Mouse (Mus musculus): ENCODE measurements at regions not wholly inside any gene's neighbourhood (a gene's known extent, or its start where the extent isn't known, plus 50 kb on each side); places are given as distances from the start of the nearest gene placed in this dataset.
A peak's percentile ranks its signal among the peaks of the same experiment; 100 is the strongest.
"Not testable (repeated sequence)": the region's sequence is repeated elsewhere in the genome, so short reads cannot be mapped to it uniquely, and the experiment has no call there.

DNA sequence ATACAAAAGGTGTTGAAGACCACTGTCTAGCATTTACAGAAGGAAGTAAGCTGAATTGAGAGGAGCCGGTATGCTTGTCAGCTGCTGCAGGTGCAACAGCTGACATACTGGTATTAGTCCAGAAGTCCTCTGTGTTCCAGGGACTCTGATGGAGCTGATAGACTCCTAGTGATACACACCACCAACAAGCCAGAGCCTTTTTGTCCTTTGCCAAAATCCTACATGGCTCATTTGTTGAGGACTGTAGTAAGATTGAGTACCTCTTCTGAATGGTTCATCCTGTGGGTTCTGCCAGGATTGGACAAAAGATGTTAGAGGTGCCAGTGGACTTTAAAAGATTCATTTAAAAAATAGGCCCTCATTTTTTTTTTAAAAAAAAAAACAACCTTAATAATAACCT is 129.4 kb upstream of the Tmem185a start:
- H3K4me1 ChIP-seq (ENCODE audit: insufficient read depth) = no peaks in the 10 kb centered on the region
- no peak for TF ChIP-seq CTCF (IDR thresholded peaks at IDR 0.05; ENCODE audit: low read depth)
- H3K27me3 ChIP-seq (ENCODE audit: insufficient read depth, low read length) = no peaks in the 10 kb centered on the region
- H3K27ac ChIP-seq (ENCODE audit: low read depth) = no peak overlapping the region
- no peaks in the 10 kb centered on the region for H3K36me3 ChIP-seq (ENCODE audit: insufficient read depth)
- WGBS = 86% methylated on average over 1 of the region's 1 CpGs
- H3K4me2 ChIP-seq = no peak overlapping the region
- H3K9ac ChIP-seq = no peak overlapping the region
- no peaks in the 10 kb centered on the region for H3K9me3 ChIP-seq (ENCODE audit: low read depth, low read length)
- ATAC-seq (ENCODE audit: insufficient read depth) = no peak
- DNase-seq = no peak
- no peak overlapping the region for H3K4me3 ChIP-seq (ENCODE audit: low read depth, low read length)

DNA sequence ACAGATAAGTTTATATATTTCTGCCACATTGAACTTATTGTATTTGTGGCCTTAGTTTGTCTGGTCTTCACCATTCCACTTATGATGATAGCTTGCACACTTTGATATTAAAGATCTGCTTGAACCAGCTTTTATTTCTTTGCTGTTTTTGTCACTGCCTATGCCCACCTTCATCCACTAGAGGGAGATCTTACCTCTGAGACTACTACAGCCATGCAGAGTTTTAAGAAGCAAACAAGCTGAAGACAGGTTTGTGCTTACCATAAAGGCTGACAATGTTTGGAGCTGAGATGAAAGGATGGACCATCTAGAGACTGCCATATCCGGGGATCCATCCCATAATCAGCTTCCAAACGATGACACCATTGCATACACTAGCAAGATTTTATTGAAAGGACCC is 105.4 kb upstream of the Tmem185a start:
- H3K4me1 ChIP-seq (ENCODE audit: insufficient read depth); H3K4me2 ChIP-seq; H3K27ac ChIP-seq (ENCODE audit: low read depth); H3K27me3 ChIP-seq (ENCODE audit: insufficient read depth, low read length); H3K4me3 ChIP-seq (ENCODE audit: low read depth, low read length); H3K36me3 ChIP-seq (ENCODE audit: insufficient read depth); ATAC-seq (ENCODE audit: insufficient read depth); H3K9me3 ChIP-seq (ENCODE audit: low read depth, low read length); H3K9ac ChIP-seq: not testable (repeated sequence)
- 5% methylated on average over 2 of the region's 2 CpGs for WGBS
- TF ChIP-seq CTCF (IDR thresholded peaks at IDR 0.05; ENCODE audit: low read depth) = peak; percentile 72
- peak; percentile 65 for DNase-seq

DNA sequence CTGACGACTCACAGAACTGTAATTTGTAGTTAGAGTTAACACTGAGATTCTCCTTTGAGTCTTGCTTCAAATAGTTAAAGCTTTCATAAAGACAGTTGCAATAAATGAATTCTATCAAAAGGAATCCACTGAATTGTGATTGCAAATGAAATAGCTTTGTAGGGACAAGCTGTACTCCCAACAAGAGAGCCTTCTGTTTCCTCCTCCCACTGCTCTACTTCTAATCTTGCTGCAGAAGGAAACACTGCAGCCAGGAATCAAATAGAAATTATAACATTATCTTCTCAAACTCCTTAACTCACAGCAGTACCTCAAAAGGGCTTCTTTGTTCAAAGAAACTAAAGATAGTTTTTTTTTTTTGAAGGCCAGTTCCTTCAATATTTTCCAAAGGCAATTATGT is 103.2 kb upstream of the Tmem185a start:
- H3K9me3 ChIP-seq (ENCODE audit: low read depth, low read length) = no peaks in the 10 kb centered on the region
- no peaks in the 10 kb centered on the region for H3K4me1 ChIP-seq (ENCODE audit: insufficient read depth)
- H3K4me2 ChIP-seq = no peak overlapping the region
- H3K27ac ChIP-seq (ENCODE audit: low read depth) = no peak overlapping the region
- ATAC-seq (ENCODE audit: insufficient read depth) (no peak), DNase-seq (no peak)
- no peak for TF ChIP-seq CTCF (IDR thresholded peaks at IDR 0.05; ENCODE audit: low read depth)
- no peaks in the 10 kb centered on the region for H3K36me3 ChIP-seq (ENCODE audit: insufficient read depth)
- no peak overlapping the region for H3K9ac ChIP-seq
- H3K4me3 ChIP-seq (ENCODE audit: low read depth, low read length) = no peak overlapping the region
- 44% methylated on average over 1 of the region's 1 CpGs for WGBS
- no peaks in the 10 kb centered on the region for H3K27me3 ChIP-seq (ENCODE audit: insufficient read depth, low read length)

DNA sequence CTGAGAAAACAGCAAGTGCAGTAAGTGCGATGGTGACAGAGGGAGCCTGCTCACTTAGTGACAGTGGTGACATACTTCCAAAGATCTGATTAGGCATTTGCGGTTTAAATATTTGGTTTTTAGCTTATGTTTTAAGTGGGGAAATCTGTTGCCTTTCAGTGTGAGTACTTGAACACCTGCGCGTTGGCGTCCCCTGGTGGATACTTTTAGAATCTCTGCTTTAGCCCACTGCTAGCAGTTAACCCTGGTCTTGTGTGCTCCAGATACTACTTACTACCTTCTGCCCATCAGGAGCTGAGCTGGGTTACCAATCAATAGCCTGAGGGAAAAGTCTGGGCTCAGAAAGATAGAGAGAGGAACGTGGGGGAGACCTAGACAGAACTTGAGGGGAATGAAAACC is 97.3 kb upstream of the Tmem185a start:
- 0% methylated on average over 1 of the region's 6 CpGs for WGBS
- not testable (repeated sequence) for H3K4me2 ChIP-seq; H3K4me1 ChIP-seq (ENCODE audit: insufficient read depth); H3K9ac ChIP-seq; DNase-seq; H3K9me3 ChIP-seq (ENCODE audit: low read depth, low read length); H3K36me3 ChIP-seq (ENCODE audit: insufficient read depth); H3K27ac ChIP-seq (ENCODE audit: low read depth); H3K4me3 ChIP-seq (ENCODE audit: low read depth, low read length); ATAC-seq (ENCODE audit: insufficient read depth); H3K27me3 ChIP-seq (ENCODE audit: insufficient read depth, low read length)

DNA sequence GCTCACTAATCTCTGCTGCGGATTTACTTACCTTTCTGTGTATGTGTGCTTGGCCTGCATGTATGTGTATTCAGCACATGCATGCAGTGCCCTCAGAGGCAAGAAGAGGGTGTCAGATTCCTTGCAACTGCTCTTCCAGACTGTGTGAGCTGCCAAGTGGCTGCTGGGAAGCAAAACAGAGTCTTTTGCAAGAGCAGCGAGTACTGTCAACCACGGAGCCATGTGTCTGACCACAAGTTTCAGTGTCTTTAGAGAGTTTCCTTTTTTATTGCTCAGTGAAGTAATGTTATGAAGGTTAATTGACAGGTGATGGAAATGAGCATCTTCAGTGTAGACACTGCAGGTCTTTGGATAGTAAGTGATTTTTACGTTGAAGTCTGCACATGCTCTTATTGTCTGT is 93.6 kb upstream of the Tmem185a start:
- not testable (repeated sequence) for H3K9me3 ChIP-seq (ENCODE audit: low read depth, low read length); H3K27ac ChIP-seq (ENCODE audit: low read depth); H3K27me3 ChIP-seq (ENCODE audit: insufficient read depth, low read length); H3K4me3 ChIP-seq (ENCODE audit: low read depth, low read length); H3K9ac ChIP-seq; H3K4me2 ChIP-seq; ATAC-seq (ENCODE audit: insufficient read depth); H3K4me1 ChIP-seq (ENCODE audit: insufficient read depth); H3K36me3 ChIP-seq (ENCODE audit: insufficient read depth); DNase-seq
- WGBS = 75% methylated on average over 3 of the region's 4 CpGs

DNA sequence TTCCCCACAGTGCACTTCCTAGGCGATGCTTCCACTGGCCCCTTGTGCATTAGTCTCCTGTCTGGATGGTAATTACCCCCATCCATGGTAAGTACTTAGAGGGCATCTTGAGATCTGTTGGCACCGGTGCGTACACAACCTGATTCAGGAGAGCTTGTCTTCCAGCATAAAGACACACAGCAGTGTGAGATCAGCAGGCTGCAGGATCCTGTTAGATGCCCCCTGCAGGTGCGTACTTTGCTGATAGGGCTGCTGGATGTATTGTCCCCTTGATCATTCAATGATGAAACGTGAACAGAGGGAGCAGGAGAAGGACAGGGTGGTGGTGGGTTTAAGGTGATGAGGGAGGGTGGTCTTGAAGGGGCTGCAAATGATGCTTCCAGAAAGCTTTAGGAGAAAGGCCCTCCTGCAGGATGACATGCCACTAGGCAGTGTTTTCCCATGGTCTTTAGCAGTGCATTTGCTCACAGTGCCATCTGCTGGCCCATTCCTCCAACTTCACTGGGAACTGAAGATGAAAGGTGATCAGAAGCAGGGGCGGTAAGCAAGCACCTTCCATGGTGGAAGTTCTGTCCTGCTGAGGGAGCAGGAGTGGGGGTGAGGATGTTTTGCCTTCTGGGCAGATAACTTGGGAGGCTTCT is 92.5 kb upstream of the Tmem185a start:
- ATAC-seq (ENCODE audit: insufficient read depth) = peak; percentile 54; the same call in 1 of the 2 replicates
- H3K4me3 ChIP-seq (ENCODE audit: low read depth, low read length); H3K9me3 ChIP-seq (ENCODE audit: low read depth, low read length); DNase-seq; H3K27ac ChIP-seq (ENCODE audit: low read depth); H3K27me3 ChIP-seq (ENCODE audit: insufficient read depth, low read length); H3K36me3 ChIP-seq (ENCODE audit: insufficient read depth); H3K9ac ChIP-seq; H3K4me1 ChIP-seq (ENCODE audit: insufficient read depth); H3K4me2 ChIP-seq: not testable (repeated sequence)
- WGBS = 51% methylated on average over 5 of the region's 6 CpGs

All from lung, embryonic 14.5 days (tissue).